Mouse (Mus musculus): ENCODE measurements around the gene Olfr1393. TPM values are rescaled to one million over a fixed set of nuclear protein-coding genes. Genes with fewer than 3 reads are reported as not detected.
"Not testable (repeated sequence)": the region's sequence is repeated elsewhere in the genome, so short reads cannot be mapped to it uniquely, and the experiment has no call there.

Gene Olfr1393
- polyA plus RNA-seq, 1 experiment from 2014 or later: not detected

DNA sequence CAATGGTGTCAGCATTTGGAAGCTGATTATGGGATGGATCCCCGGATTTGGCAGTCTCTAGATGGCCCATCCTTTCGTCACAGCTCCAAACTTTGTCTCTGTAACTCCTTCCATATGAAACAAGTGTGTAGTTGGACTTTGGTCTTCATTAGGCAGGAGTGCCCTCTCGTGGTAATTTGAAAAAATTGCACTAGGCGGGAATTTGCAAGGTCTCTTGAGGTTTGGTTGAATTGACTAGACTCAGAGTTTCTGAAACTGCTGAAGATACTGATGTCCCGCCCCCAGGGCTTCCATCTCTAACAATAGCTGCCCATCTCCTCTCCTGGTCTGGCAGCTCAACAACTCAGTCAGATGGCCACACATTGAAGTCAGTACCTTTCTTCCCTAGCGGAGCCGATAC, 6.8 kb upstream of the Olfr1393 start:
- peak; percentile 80 for DNase-seq (ENCODE audit: low spot score)
- Histone ChIP-seq H3K36me3 (replicated peaks; ENCODE audit: control insufficient read depth, insufficient read depth) (no peaks in the 10 kb centered on the region), H3K9me3 (ENCODE audit: control insufficient read depth, low read length) (no peaks in the 10 kb centered on the region), H3K27ac (no peak overlapping the region), H3K4me1 (replicated peaks; ENCODE audit: control insufficient read depth, insufficient read depth, low read length) (no peaks in the 10 kb centered on the region; the same call in 1 of the 2 replicates), H3K4me3 (replicated peaks; ENCODE audit: low read length) (no peak overlapping the region), H3K9ac (no peak overlapping the region), H3K4me2 (replicated peaks) (no peak overlapping the region), H3K27me3 (ENCODE audit: control insufficient read depth, insufficient read depth, low read length) (no peaks in the 10 kb centered on the region)
- 33% methylated on average over 7 of the region's 7 CpGs for WGBS
- ATAC-seq (ENCODE audit: low FRiP score): peak; percentile 6; the same call in 1 of the 2 replicates

DNA sequence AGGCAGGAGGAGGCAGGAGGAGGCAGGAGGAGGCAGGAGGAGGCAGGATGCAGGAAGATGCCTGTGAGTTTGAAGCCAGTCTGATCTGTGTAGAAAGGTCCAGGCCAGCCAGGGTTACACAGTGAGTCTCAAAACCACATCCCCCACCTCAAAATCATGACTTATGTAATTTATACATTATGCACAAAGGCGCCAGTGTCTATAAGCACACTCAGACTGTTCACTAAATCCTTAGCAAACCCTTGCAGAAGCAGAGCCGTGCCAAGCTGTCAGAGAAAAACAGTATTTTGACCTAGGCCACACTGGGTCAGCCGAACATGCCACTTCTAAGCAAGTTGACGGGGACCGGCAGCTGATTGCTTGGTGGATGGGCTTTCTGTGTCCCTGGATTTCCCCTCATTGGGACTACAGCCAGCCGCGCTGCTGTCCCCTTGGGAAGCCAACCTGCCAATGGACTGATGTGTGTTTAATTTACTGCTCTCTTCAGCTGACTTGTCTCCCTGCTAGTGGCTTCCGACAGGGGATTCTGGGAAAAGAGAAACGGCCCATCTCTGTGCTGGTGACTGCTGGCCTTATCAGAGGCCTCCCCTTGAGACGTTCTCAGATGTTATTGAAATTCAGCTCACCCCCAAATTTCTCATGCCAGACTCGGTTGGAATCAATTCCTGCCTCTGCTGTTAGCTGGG, 4.1 kb upstream of the Olfr1393 start:
- WGBS: 38% methylated on average over 11 of the region's 11 CpGs
- Histone ChIP-seq H3K27me3 (ENCODE audit: control insufficient read depth, insufficient read depth, low read length) (no peaks in the 10 kb centered on the region), H3K9ac (0 out of 2 replicates have a peak overlapping the region, but pooled peaks have one; percentile 34), H3K27ac (peak overlapping the region; percentile 14; the same call in 1 of the 2 replicates), H3K4me1 (replicated peaks; ENCODE audit: control insufficient read depth, insufficient read depth, low read length) (no peaks in the 10 kb centered on the region; the same call in 1 of the 2 replicates), H3K36me3 (replicated peaks; ENCODE audit: control insufficient read depth, insufficient read depth) (no peaks in the 10 kb centered on the region), H3K9me3 (ENCODE audit: control insufficient read depth, low read length) (no peaks in the 10 kb centered on the region), H3K4me3 (replicated peaks; ENCODE audit: low read length) (no peak overlapping the region), H3K4me2 (replicated peaks) (no peak overlapping the region)
- ATAC-seq (ENCODE audit: low FRiP score) (peak; percentile 65; the same call in 1 of the 2 replicates), DNase-seq (ENCODE audit: low spot score) (no peak)

DNA sequence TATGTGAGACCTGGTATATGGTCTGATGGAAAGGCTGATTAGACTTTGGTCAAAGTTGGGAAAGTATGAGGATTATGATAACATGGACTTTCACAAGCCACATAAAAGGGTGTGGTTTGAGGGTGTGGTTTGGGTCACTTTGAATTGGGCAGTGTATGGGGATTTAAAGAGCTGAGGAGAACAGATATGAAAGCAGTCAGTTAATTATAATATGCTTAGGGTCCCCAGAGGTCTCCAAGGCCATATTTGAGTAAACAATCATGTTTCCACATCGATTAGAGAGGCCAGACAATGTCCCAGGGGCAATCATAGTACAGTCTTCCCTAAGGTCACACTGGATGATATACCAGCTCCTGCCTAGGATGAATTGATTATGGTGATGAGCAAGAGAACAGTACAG, 6.9 kb downstream of the Olfr1393 start, which contains the start of gene Olfr1392:
Olfr1392 (plus strand) TSS at position 301 of the 400 bp plus-strand sequence.
- H3K4me2 ChIP-seq (replicated peaks); DNase-seq (ENCODE audit: low spot score); H3K36me3 ChIP-seq (replicated peaks; ENCODE audit: control insufficient read depth, insufficient read depth); H3K4me1 ChIP-seq (replicated peaks; ENCODE audit: control insufficient read depth, insufficient read depth, low read length); ATAC-seq (ENCODE audit: low FRiP score); H3K27ac ChIP-seq; H3K4me3 ChIP-seq (replicated peaks; ENCODE audit: low read length); H3K9me3 ChIP-seq (ENCODE audit: control insufficient read depth, low read length); H3K9ac ChIP-seq; H3K27me3 ChIP-seq (ENCODE audit: control insufficient read depth, insufficient read depth, low read length): not testable (repeated sequence)
- WGBS: 48% methylated on average over 1 of the region's 1 CpGs

DNA sequence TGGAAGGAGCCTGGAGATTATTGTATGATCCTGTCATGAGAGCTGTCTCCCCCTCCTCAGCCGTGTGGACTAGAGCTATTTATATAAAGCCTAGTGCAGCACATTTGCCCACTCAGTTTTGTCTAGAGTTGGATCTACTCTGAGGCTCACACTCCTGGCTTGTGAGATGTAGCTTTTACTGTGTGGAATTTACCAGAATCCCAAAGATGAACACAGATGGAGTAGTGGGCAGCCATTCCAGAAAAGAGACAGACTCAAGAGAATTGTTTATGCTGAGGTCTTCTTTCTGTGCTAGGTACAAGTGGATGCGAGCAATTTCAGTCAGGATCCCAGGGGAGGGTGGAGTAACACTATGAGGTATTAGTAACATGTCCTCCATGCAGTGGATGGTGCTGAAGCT, 9.1 kb downstream of the Olfr1393 start:
- H3K27me3 ChIP-seq (ENCODE audit: control insufficient read depth, insufficient read depth, low read length): no peaks in the 10 kb centered on the region
- 83% methylated on average over 2 of the region's 2 CpGs for WGBS
- no peak overlapping the region for H3K27ac ChIP-seq
- H3K4me1 ChIP-seq (replicated peaks; ENCODE audit: control insufficient read depth, insufficient read depth, low read length): no peaks in the 10 kb centered on the region
- H3K9me3 ChIP-seq (ENCODE audit: control insufficient read depth, low read length): no peaks in the 10 kb centered on the region
- no peak overlapping the region for H3K4me3 ChIP-seq (replicated peaks; ENCODE audit: low read length)
- H3K4me2 ChIP-seq (replicated peaks): no peak overlapping the region
- no peaks in the 10 kb centered on the region for H3K36me3 ChIP-seq (replicated peaks; ENCODE audit: control insufficient read depth, insufficient read depth)
- H3K9ac ChIP-seq: no peak overlapping the region
- no peak for ATAC-seq (ENCODE audit: low FRiP score)
- DNase-seq (ENCODE audit: low spot score): no peak

DNA sequence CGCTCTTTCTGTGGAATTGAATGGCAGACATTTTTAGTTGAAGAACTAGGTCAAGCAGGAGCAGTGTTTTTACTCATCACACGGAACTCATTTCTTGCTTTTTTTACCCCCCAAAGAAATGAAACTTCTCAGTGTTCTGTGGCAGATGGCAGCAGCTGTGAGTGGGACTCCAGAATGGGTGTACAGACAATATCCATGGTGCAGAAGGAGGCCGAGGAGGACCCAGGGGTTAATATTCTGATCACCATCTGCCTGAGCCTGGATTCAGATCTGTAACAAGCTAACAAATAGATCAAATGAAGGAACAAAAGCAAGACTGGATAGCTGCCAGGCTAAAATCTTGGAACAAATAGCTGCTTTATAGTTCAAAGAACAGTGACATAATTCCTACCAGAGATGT, 14.7 kb downstream of the Olfr1393 start:
- Histone ChIP-seq H3K27ac (no peak overlapping the region), H3K36me3 (replicated peaks; ENCODE audit: control insufficient read depth, insufficient read depth) (no peaks in the 10 kb centered on the region), H3K27me3 (ENCODE audit: control insufficient read depth, insufficient read depth, low read length) (no peaks in the 10 kb centered on the region), H3K4me3 (replicated peaks; ENCODE audit: low read length) (no peak overlapping the region), H3K9me3 (ENCODE audit: control insufficient read depth, low read length) (no peaks in the 10 kb centered on the region), H3K9ac (no peak overlapping the region), H3K4me1 (replicated peaks; ENCODE audit: control insufficient read depth, insufficient read depth, low read length) (no peaks in the 10 kb centered on the region), H3K4me2 (replicated peaks) (no peak overlapping the region)
- ATAC-seq (ENCODE audit: low FRiP score): no peak
- DNase-seq (ENCODE audit: low spot score): no peak
- WGBS: 56% methylated on average over 3 of the region's 3 CpGs

DNA sequence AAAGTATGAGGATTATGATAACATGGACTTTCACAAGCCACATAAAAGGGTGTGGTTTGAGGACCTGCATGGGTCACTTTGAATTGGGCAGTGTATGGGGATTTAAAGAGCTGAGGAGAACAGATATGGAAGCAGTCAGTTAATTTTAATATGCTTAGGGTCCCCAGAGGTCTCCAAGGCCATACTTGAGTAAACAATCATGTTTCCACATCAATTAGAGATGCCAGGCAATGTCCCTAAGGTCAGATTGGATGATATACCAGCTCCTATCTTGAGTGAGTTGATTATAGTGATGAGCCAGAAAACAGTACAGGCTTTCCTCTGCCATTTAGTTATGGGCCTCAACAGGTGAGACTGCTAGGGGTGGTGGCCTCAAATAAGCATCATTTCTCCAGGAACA, 26.3 kb downstream of the Olfr1393 start, which contains the start of gene Olfr10:
Olfr10 (plus strand) TSS at position 301 of the 400 bp plus-strand sequence.
- no peaks in the 10 kb centered on the region for H3K4me1 ChIP-seq (replicated peaks; ENCODE audit: control insufficient read depth, insufficient read depth, low read length)
- H3K4me2 ChIP-seq (replicated peaks): no peak within 1 kb of the TSS
- no peaks in the 10 kb centered on the region for H3K27me3 ChIP-seq (ENCODE audit: control insufficient read depth, insufficient read depth, low read length)
- no peak within 1 kb of the TSS for H3K27ac ChIP-seq
- no peaks in the 10 kb centered on the region for H3K9me3 ChIP-seq (ENCODE audit: control insufficient read depth, low read length)
- no peaks in the 10 kb centered on the region for H3K36me3 ChIP-seq (replicated peaks; ENCODE audit: control insufficient read depth, insufficient read depth)
- DNase-seq (ENCODE audit: low spot score) (no peak), ATAC-seq (ENCODE audit: low FRiP score) (no peak)
- H3K4me3 ChIP-seq (replicated peaks; ENCODE audit: low read length): no peak within 1 kb of the TSS
- no peak within 1 kb of the TSS for H3K9ac ChIP-seq

DNA sequence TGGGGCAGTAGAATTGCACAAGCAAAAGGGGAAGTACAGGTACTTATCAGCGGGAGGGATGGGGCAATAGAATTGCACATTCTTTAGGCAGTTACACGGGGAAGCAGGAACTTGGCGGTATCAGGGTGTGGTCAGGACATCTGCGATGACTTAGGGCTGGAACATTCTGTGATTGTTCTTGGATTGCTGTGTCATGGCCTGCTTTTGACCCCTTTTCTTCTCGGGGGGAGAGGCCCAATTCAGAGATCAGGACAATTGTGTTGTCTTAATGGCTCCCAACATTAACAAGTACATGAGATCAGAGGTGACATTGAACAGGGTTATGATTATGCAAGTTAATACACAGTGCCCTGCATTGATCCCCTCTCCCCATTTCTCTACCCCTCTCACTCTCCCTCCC, 30.4 kb downstream of the Olfr1393 start:
- not testable (repeated sequence) for H3K27me3 ChIP-seq (ENCODE audit: control insufficient read depth, insufficient read depth, low read length); DNase-seq (ENCODE audit: low spot score); H3K4me1 ChIP-seq (replicated peaks; ENCODE audit: control insufficient read depth, insufficient read depth, low read length); H3K9ac ChIP-seq; H3K4me3 ChIP-seq (replicated peaks; ENCODE audit: low read length); H3K9me3 ChIP-seq (ENCODE audit: control insufficient read depth, low read length); H3K4me2 ChIP-seq (replicated peaks); H3K27ac ChIP-seq; ATAC-seq (ENCODE audit: low FRiP score); H3K36me3 ChIP-seq (replicated peaks; ENCODE audit: control insufficient read depth, insufficient read depth)
- 86% methylated on average over 5 of the region's 5 CpGs for WGBS

DNA sequence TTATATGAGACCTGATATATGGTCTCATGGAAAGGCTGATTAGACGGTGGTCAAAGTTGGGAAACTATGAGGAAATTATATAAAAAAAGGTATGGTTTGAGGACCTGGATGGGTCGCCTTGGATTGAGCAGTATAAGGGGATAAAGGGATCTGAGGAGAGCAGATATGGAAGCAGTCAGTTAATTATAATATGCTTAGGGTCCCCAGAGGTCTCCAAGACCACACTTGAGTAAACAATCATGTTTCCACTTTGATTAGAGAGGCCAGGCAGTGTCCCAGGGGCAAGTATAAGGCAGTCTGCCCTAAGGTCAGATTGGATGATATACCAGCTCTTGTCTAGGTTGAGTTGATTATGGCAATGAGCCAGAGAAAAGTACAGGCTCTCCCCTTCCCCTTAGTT, 44.3 kb downstream of the Olfr1393 start, which contains the start of gene Olfr1391:
Olfr1391 (plus strand) TSS at position 301 of the 400 bp plus-strand sequence.
- Histone ChIP-seq H3K4me3 (replicated peaks; ENCODE audit: low read length) (no peak within 1 kb of the TSS), H3K36me3 (replicated peaks; ENCODE audit: control insufficient read depth, insufficient read depth) (no peaks in the 10 kb centered on the region), H3K27ac (no peak within 1 kb of the TSS), H3K9ac (no peak within 1 kb of the TSS), H3K4me2 (replicated peaks) (no peak within 1 kb of the TSS), H3K9me3 (ENCODE audit: control insufficient read depth, low read length) (no peaks in the 10 kb centered on the region), H3K4me1 (replicated peaks; ENCODE audit: control insufficient read depth, insufficient read depth, low read length) (no peaks in the 10 kb centered on the region), H3K27me3 (ENCODE audit: control insufficient read depth, insufficient read depth, low read length) (no peaks in the 10 kb centered on the region)
- DNase-seq (ENCODE audit: low spot score) (no peak), ATAC-seq (ENCODE audit: low FRiP score) (no peak)
- 88% methylated on average over 2 of the region's 2 CpGs for WGBS

DNA sequence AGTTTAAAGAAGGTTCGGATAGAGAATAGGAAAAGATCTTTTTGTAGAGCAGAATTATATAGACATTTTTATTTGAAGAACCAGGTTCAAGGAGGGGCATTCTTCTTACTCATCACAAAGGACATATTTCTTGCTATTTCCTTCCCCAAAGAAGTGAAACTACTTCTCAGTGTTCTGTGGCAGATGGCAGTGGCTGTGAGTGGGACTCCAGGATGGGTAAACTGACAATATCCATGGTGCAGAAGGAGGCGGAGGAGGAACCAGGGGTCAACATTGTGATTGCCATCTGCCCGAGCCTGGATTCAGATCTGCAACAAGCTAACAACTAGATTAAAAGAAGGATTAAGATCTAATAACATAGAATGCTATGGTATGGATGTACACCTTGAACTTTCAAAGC, 48.6 kb downstream of the Olfr1393 start:
- Histone ChIP-seq H3K4me3 (replicated peaks; ENCODE audit: low read length) (no peak overlapping the region), H3K4me2 (replicated peaks) (no peak overlapping the region), H3K36me3 (replicated peaks; ENCODE audit: control insufficient read depth, insufficient read depth) (no peaks in the 10 kb centered on the region), H3K27me3 (ENCODE audit: control insufficient read depth, insufficient read depth, low read length) (no peaks in the 10 kb centered on the region), H3K9ac (no peak overlapping the region), H3K9me3 (ENCODE audit: control insufficient read depth, low read length) (no peaks in the 10 kb centered on the region), H3K4me1 (replicated peaks; ENCODE audit: control insufficient read depth, insufficient read depth, low read length) (no peaks in the 10 kb centered on the region), H3K27ac (no peak overlapping the region)
- DNase-seq (ENCODE audit: low spot score) (no peak), ATAC-seq (ENCODE audit: low FRiP score) (no peak)
- 90% methylated on average over 3 of the region's 3 CpGs for whole genome bisulfite sequencing
